Mouse (Mus musculus): ENCODE measurements around the gene Tssk4. TPM values are rescaled to one million over a fixed set of nuclear protein-coding genes. Genes with fewer than 3 reads are reported as not detected.

The Tssk4 gene
- polyA plus RNA-seq (2015; fragmentation: Illumina TruSeq; extraction: RNeasy Lipid Tissue Mini Kit (QIAGEN cat#74804); ENCODE audit: insufficient read depth, low replicate concordance), result 1.7 TPM

GRCm38 (mm10) chr14:55649884-55650283, at the start of gene Tssk4:
Gene Tssk4, plus strand, starts transcription at chr14:55650184.

GRCm38 (mm10) chr14:55603271-55603632, 46.7 kb upstream of the Tssk4 start, which contains the start of gene Irf9:
Gene Irf9, plus strand, starts transcription at chr14:55603571.

DNA sequence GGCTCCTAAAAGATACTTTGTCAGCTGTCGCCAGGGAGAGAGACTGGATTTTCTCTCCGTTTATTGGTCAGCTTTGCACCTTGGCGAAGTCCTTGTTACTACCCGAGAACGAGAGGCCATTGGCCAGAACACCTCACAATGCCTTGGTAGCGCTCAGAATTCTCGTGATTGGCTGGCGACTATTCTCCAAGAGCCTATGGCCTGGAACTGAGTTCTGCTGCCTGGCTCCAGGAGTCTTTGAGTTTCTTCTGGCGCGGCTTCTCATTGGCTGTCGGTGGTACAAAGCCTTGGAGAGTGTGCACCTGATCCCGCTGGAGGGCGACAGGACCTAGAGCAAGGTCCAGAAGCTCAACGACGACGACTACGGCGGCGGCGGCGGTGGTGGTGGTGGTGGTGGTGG, 32.2 kb upstream of the Tssk4 start, which contains the start of gene Rec8:
Gene Rec8, plus strand, starts transcription at position 216 of the 400 bp plus-strand sequence.

GRCm38 (mm10) chr14:55635523-55636007, 14.4 kb upstream of the Tssk4 start, which contains the start of gene Ipo4:
Gene Ipo4, minus strand, starts transcription at chr14:55635957.

DNA sequence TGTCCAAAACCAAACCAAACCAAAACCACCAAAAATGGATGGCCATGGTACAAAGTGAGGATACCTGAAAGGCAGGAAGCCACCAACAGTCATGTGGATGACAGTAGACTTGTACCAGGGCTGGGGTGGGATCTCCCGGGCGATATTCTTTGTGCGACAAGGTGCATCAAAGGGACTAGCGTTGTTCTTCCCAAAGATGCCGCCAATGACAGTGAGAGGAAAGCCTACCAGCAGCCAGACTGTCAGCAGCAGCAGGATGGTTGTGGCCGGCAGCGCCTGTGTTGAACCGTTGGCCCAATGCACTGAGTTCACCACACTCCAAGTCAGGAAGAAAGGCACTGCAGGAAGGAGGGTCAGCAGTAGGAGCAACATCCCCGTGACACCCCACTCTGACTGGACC, 12.2 kb upstream of the Tssk4 start, which contains the start of gene Gm49378:
Gene Gm49378, minus strand, starts transcription at position 101 of the 400 bp plus-strand sequence.

DNA sequence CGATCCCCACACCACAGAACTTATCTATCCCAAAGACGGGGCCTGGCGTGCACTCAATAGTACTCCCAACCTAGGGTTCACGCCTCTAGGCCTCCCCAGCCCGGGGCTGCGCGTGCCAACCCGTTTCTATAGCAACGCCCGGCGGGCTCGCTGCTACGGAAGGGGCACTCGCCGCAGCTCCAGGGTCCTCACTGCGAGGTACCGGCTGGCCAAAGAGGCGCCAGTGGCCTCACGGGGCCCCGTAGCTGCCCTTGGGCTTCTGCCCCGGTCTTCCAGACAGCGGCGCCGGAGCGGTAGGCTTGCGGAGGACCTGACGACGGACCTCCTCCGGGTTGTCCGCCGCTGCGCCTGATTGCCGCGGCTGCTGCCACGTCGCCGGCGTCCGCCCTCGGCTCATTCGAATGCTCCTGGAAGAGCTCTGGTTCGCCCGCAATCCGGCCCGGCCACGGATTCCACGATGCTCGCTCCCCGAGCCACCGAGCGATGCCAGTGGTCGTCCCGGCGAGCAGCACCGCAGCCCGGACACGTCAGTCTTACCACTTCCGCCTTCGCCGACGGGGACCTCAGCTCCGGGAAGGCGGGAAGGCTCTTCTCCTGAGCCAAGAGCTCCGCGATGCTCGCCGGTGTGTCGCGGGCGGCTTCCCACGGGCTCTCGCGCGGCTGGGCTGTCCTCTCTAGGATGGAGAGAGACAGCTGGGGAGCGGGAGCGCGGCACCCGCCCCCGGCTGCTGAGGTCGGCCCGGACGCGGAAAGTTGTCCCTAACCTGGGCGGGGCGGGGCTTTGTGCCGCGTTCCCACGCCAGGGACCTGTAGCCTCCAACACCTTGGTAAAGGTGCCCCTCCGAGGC, 6.7 kb upstream of the Tssk4 start, which contains the start of gene Tm9sf1:
Gene Tm9sf1, minus strand, starts transcription at position 747 of the 848 bp plus-strand sequence.

GRCm38 (mm10) chr14:55659960-55660573, 10.1 kb downstream of the Tssk4 start, which contains the start of gene Mdp1:
Gene Mdp1, minus strand, starts transcription at chr14:55660508.

GRCm38 (mm10) chr14:55671833-55672740, 22.1 kb downstream of the Tssk4 start, which contains the start of the genes Gmpr2 and Nedd8:
Gene Gmpr2, plus strand, starts transcription at chr14:55671941.
Gene Nedd8, minus strand, starts transcription at chr14:55672124.

DNA sequence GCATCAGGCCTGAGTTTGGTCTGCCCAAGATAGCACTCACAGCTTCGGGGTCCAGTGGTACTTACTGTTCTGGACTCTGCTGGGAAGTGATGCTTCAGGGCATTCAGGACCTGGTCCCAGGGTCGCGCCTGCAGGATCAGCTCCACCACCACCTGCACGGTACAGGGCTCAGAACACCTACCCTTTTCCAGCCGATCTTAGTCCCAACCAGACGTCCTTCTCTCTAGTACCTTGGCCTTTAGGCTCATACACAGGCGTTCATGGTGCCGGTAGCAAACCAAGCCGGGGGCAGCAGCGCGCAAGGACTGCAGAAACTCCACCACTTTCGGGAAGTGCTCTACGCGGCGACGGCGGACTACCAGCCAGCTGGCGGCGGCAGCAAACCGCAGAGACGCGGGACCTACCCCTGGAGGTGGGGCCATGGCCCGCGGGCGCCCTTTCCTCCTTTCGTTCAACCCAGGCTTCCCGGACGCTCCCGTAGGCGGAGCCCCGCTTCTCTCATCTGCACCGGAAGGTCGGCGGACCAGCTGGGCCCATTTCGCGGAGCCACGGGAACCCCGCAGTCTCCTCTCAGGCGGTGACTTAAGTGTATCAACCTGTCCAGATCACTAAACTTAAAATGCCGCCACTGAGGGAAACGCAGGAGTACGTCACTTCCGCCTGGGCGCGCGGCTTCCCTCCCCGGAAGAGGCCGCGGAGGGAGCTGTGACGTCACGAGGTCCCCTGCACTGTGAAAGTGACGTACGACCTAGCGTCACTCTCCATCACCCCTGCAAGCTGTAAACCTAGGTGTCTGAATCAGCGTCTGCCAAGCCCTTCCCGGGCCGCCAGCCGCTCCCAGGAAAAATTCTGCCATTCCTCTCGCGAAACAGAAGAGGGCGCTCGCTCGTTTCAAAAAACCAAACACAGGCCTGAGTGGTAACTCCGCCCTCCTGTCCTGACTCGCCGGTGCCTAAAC, 31.5 kb downstream of the Tssk4 start, which contains the start of gene Tinf2:
Gene Tinf2, minus strand, starts transcription at position 661 of the 958 bp plus-strand sequence.

Other genes with a start within 250 kb of the Tssk4 start
- gene Dhrs4, start 171.4 kb upstream of the Tssk4 start, polyA plus RNA-seq (2015; fragmentation: Illumina TruSeq; extraction: RNeasy Lipid Tissue Mini Kit (QIAGEN cat#74804); ENCODE audit: insufficient read depth, low replicate concordance), result 26.8 TPM
- gene Carmil3, start 159.5 kb upstream of the Tssk4 start, polyA plus RNA-seq (2015; fragmentation: Illumina TruSeq; extraction: RNeasy Lipid Tissue Mini Kit (QIAGEN cat#74804); ENCODE audit: insufficient read depth, low replicate concordance), result 0.87 TPM
- not detected for gene Cpne6, start 139.7 kb upstream of the Tssk4 start, polyA plus RNA-seq (2015; fragmentation: Illumina TruSeq; extraction: RNeasy Lipid Tissue Mini Kit (QIAGEN cat#74804); ENCODE audit: insufficient read depth, low replicate concordance)
- not detected for gene Nrl, start 125.2 kb upstream of the Tssk4 start, polyA plus RNA-seq (2015; fragmentation: Illumina TruSeq; extraction: RNeasy Lipid Tissue Mini Kit (QIAGEN cat#74804); ENCODE audit: insufficient read depth, low replicate concordance)
- gene Pck2, start 109.9 kb upstream of the Tssk4 start, polyA plus RNA-seq (2015; fragmentation: Illumina TruSeq; extraction: RNeasy Lipid Tissue Mini Kit (QIAGEN cat#74804); ENCODE audit: insufficient read depth, low replicate concordance), result 23.0 TPM
- 64.7 TPM for gene Dcaf11, start 90.2 kb upstream of the Tssk4 start, polyA plus RNA-seq (2015; fragmentation: Illumina TruSeq; extraction: RNeasy Lipid Tissue Mini Kit (QIAGEN cat#74804); ENCODE audit: insufficient read depth, low replicate concordance)
- not detected for gene A730061H03Rik, start 89.8 kb upstream of the Tssk4 start, polyA plus RNA-seq (2015; fragmentation: Illumina TruSeq; extraction: RNeasy Lipid Tissue Mini Kit (QIAGEN cat#74804); ENCODE audit: insufficient read depth, low replicate concordance)
- not detected for gene Fitm1, start 74.6 kb upstream of the Tssk4 start, polyA plus RNA-seq (2015; fragmentation: Illumina TruSeq; extraction: RNeasy Lipid Tissue Mini Kit (QIAGEN cat#74804); ENCODE audit: insufficient read depth, low replicate concordance)
- 474 TPM for gene Psme1, start 72.1 kb upstream of the Tssk4 start, polyA plus RNA-seq (2015; fragmentation: Illumina TruSeq; extraction: RNeasy Lipid Tissue Mini Kit (QIAGEN cat#74804); ENCODE audit: insufficient read depth, low replicate concordance)
- gene Emc9, start 64.9 kb upstream of the Tssk4 start, polyA plus RNA-seq (2015; fragmentation: Illumina TruSeq; extraction: RNeasy Lipid Tissue Mini Kit (QIAGEN cat#74804); ENCODE audit: insufficient read depth, low replicate concordance), result 11.9 TPM
- 451 TPM for gene Psme2, start 59.1 kb upstream of the Tssk4 start, polyA plus RNA-seq (2015; fragmentation: Illumina TruSeq; extraction: RNeasy Lipid Tissue Mini Kit (QIAGEN cat#74804); ENCODE audit: insufficient read depth, low replicate concordance)
- gene Rnf31, start 58.5 kb upstream of the Tssk4 start, polyA plus RNA-seq (2015; fragmentation: Illumina TruSeq; extraction: RNeasy Lipid Tissue Mini Kit (QIAGEN cat#74804); ENCODE audit: insufficient read depth, low replicate concordance), result 67.4 TPM
- gene Irf9, start 46.6 kb upstream of the Tssk4 start, polyA plus RNA-seq (2015; fragmentation: Illumina TruSeq; extraction: RNeasy Lipid Tissue Mini Kit (QIAGEN cat#74804); ENCODE audit: insufficient read depth, low replicate concordance), result 106 TPM
- gene Rec8, start 32.1 kb upstream of the Tssk4 start, polyA plus RNA-seq (2015; fragmentation: Illumina TruSeq; extraction: RNeasy Lipid Tissue Mini Kit (QIAGEN cat#74804); ENCODE audit: insufficient read depth, low replicate concordance), result 2.6 TPM
- gene Ipo4, start 14.2 kb upstream of the Tssk4 start, polyA plus RNA-seq (2015; fragmentation: Illumina TruSeq; extraction: RNeasy Lipid Tissue Mini Kit (QIAGEN cat#74804); ENCODE audit: insufficient read depth, low replicate concordance), result 21.3 TPM
- 1.5 TPM for gene Gm49378, start 12.3 kb upstream of the Tssk4 start, polyA plus RNA-seq (2015; fragmentation: Illumina TruSeq; extraction: RNeasy Lipid Tissue Mini Kit (QIAGEN cat#74804); ENCODE audit: insufficient read depth, low replicate concordance)
- 57.7 TPM for gene Tm9sf1, start 6.4 kb upstream of the Tssk4 start, polyA plus RNA-seq (2015; fragmentation: Illumina TruSeq; extraction: RNeasy Lipid Tissue Mini Kit (QIAGEN cat#74804); ENCODE audit: insufficient read depth, low replicate concordance)
- 71.8 TPM for gene Mdp1, start 10.3 kb downstream of the Tssk4 start, polyA plus RNA-seq (2015; fragmentation: Illumina TruSeq; extraction: RNeasy Lipid Tissue Mini Kit (QIAGEN cat#74804); ENCODE audit: insufficient read depth, low replicate concordance)
- gene Gmpr2, start 21.8 kb downstream of the Tssk4 start, polyA plus RNA-seq (2015; fragmentation: Illumina TruSeq; extraction: RNeasy Lipid Tissue Mini Kit (QIAGEN cat#74804); ENCODE audit: insufficient read depth, low replicate concordance), result 54.9 TPM
- gene Nedd8, start 21.9 kb downstream of the Tssk4 start, polyA plus RNA-seq (2015; fragmentation: Illumina TruSeq; extraction: RNeasy Lipid Tissue Mini Kit (QIAGEN cat#74804); ENCODE audit: insufficient read depth, low replicate concordance), result 226 TPM
- 54.5 TPM for gene Tinf2, start 31.6 kb downstream of the Tssk4 start, polyA plus RNA-seq (2015; fragmentation: Illumina TruSeq; extraction: RNeasy Lipid Tissue Mini Kit (QIAGEN cat#74804); ENCODE audit: insufficient read depth, low replicate concordance)
- gene Tgm1, start 63.7 kb downstream of the Tssk4 start, polyA plus RNA-seq (2015; fragmentation: Illumina TruSeq; extraction: RNeasy Lipid Tissue Mini Kit (QIAGEN cat#74804); ENCODE audit: insufficient read depth, low replicate concordance), result 15.3 TPM
- gene Rabggta, start 72.1 kb downstream of the Tssk4 start, polyA plus RNA-seq (2015; fragmentation: Illumina TruSeq; extraction: RNeasy Lipid Tissue Mini Kit (QIAGEN cat#74804); ENCODE audit: insufficient read depth, low replicate concordance), result 19.2 TPM
- 90.3 TPM for gene Dhrs1, start 95.5 kb downstream of the Tssk4 start, polyA plus RNA-seq (2015; fragmentation: Illumina TruSeq; extraction: RNeasy Lipid Tissue Mini Kit (QIAGEN cat#74804); ENCODE audit: insufficient read depth, low replicate concordance)
- 22.0 TPM for gene Nop9, start 95.5 kb downstream of the Tssk4 start, polyA plus RNA-seq (2015; fragmentation: Illumina TruSeq; extraction: RNeasy Lipid Tissue Mini Kit (QIAGEN cat#74804); ENCODE audit: insufficient read depth, low replicate concordance)
- gene Cideb, start 108.3 kb downstream of the Tssk4 start, polyA plus RNA-seq (2015; fragmentation: Illumina TruSeq; extraction: RNeasy Lipid Tissue Mini Kit (QIAGEN cat#74804); ENCODE audit: insufficient read depth, low replicate concordance), result not detected
- gene Ltb4r2, start 111.2 kb downstream of the Tssk4 start, polyA plus RNA-seq (2015; fragmentation: Illumina TruSeq; extraction: RNeasy Lipid Tissue Mini Kit (QIAGEN cat#74804); ENCODE audit: insufficient read depth, low replicate concordance), result 0.28 TPM
- 1.8 TPM for gene Ltb4r1, start 115.8 kb downstream of the Tssk4 start, polyA plus RNA-seq (2015; fragmentation: Illumina TruSeq; extraction: RNeasy Lipid Tissue Mini Kit (QIAGEN cat#74804); ENCODE audit: insufficient read depth, low replicate concordance)
- 3.7 TPM for gene Adcy4, start 133.9 kb downstream of the Tssk4 start, polyA plus RNA-seq (2015; fragmentation: Illumina TruSeq; extraction: RNeasy Lipid Tissue Mini Kit (QIAGEN cat#74804); ENCODE audit: insufficient read depth, low replicate concordance)
- gene Ripk3, start 138.7 kb downstream of the Tssk4 start, polyA plus RNA-seq (2015; fragmentation: Illumina TruSeq; extraction: RNeasy Lipid Tissue Mini Kit (QIAGEN cat#74804); ENCODE audit: insufficient read depth, low replicate concordance), result 53.5 TPM
- 3.8 TPM for gene Nfatc4, start 173.0 kb downstream of the Tssk4 start, polyA plus RNA-seq (2015; fragmentation: Illumina TruSeq; extraction: RNeasy Lipid Tissue Mini Kit (QIAGEN cat#74804); ENCODE audit: insufficient read depth, low replicate concordance)
- 2.3 TPM for gene Nynrin, start 203.8 kb downstream of the Tssk4 start, polyA plus RNA-seq (2015; fragmentation: Illumina TruSeq; extraction: RNeasy Lipid Tissue Mini Kit (QIAGEN cat#74804); ENCODE audit: insufficient read depth, low replicate concordance)
- 0.12 TPM for gene Cbln3, start 234.2 kb downstream of the Tssk4 start, polyA plus RNA-seq (2015; fragmentation: Illumina TruSeq; extraction: RNeasy Lipid Tissue Mini Kit (QIAGEN cat#74804); ENCODE audit: insufficient read depth, low replicate concordance)
- 59.4 TPM for gene Khnyn, start 234.8 kb downstream of the Tssk4 start, polyA plus RNA-seq (2015; fragmentation: Illumina TruSeq; extraction: RNeasy Lipid Tissue Mini Kit (QIAGEN cat#74804); ENCODE audit: insufficient read depth, low replicate concordance)